8 mouse cellular contexts compared by ENCODE assay signal in the genomic region with DNA sequence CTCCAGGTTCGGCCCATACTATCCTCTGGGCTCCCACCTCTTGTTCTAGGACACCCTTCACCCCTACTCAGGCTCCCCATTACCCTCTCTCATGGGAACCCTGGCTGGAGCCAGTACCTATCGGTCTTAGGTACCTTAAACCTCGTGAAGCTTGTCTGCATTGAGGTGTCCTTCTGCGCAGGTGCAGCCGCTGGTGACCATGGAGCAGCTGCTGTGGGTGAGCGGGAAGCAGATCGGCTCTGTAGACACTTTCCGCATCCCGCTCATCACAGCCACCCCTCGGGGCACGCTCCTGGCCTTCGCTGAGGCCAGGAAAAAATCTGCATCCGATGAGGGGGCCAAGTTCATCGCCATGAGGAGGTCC. TPM values are rescaled to one million over a fixed set of nuclear protein-coding genes. Genes with fewer than 3 reads are reported as not detected.
A peak's percentile ranks its signal among the peaks of the same experiment; 100 is the strongest.
DNase-seq lines count a peak whose midpoint lies in the region; ATAC-seq and TF ChIP-seq lines count a peak whose summit lies in the region.

No protein-coding gene starts in this region.

- TF ChIP-seq EP300 in ES-Bruce4 (IDR thresholded peaks at IDR 0.05; ENCODE audit: insufficient read depth, low read depth, low read length): no peak

- peak overlapping the region; percentile 89 for H3K4me2 ChIP-seq in embryonic facial prominence, embryonic 13.5 days

- TF ChIP-seq POLR2A in ES-Bruce4 (IDR thresholded peaks at IDR 0.05; ENCODE audit: insufficient read depth, low read length): no peak

- intact Hi-C loops in heart, postnatal 36 days (cut with DNase I): loop anchor here (2.0 to 10.0 kb wide), 4 partner anchors 15 to 79 kb away; partner anchors contain the start of genes C2, Ehmt2, Lsm2 and Nelfe

- peaks cover 48% of the 10 kb centered on the region for H3K79me2 ChIP-seq in macrophage (ENCODE audit: inconsistent target)

- peak overlapping the region; percentile 78 for H3K4me3 ChIP-seq in heart, embryonic 10.5 days
- H3K4me3 ChIP-seq in ES-Bruce4 (ENCODE audit: low read depth, low read length) (peak overlapping the region; percentile 92), macrophage (ENCODE audit: inconsistent target) (peak overlapping the region; percentile 99)
- peak overlapping the region; percentile 75 for H3K4me3 ChIP-seq in embryonic facial prominence, embryonic 13.5 days

- peak overlapping the region; percentile 87 for H3K27ac ChIP-seq in heart, embryonic 10.5 days
- H3K27ac ChIP-seq in ES-Bruce4 (ENCODE audit: insufficient read depth, low read length) (no peak overlapping the region), macrophage (peak overlapping the region; percentile 78)
- H3K27ac ChIP-seq in embryonic facial prominence, embryonic 13.5 days: no peak overlapping the region

- no peak for DNase-seq in heart, embryonic 10.5 days (ENCODE audit: low spot score)
- no peak for DNase-seq in heart, postnatal 36 days
- peak; percentile 57 for DNase-seq in splenic B cell, adult 2 months (ENCODE audit: low read depth, low spot score)
- no peak for DNase-seq in urinary bladder, postnatal 10 days (ENCODE audit: low spot score)

- 13% methylated on average over 14 of the region's 14 CpGs for WGBS in heart, embryonic 10.5 days
- 10% methylated on average over 14 of the region's 14 CpGs for WGBS in embryonic facial prominence, embryonic 13.5 days
- WGBS in macrophage (ENCODE audit: missing documents): 9% methylated on average over 14 of the region's 14 CpGs

- no peak; the same call in 1 of the 2 replicates for ATAC-seq in embryonic facial prominence, embryonic 13.5 days (ENCODE audit: insufficient number of reproducible peaks, insufficient read depth, low FRiP score, low TSS enrichment, low read depth)
- ATAC-seq in inflammation-experienced regulatory T-cells, adult 6 months: peak; percentile 34

- H3K9me3 ChIP-seq in heart, embryonic 10.5 days: no peaks in the 10 kb centered on the region
- H3K9me3 ChIP-seq in ES-Bruce4 (replicated peaks; ENCODE audit: control insufficient read depth, insufficient read depth, low read length, poor library complexity, severe bottlenecking): no peaks in the 10 kb centered on the region
- no peaks in the 10 kb centered on the region for H3K9me3 ChIP-seq in embryonic facial prominence, embryonic 13.5 days

- H3K27me3 ChIP-seq in heart, embryonic 10.5 days (ENCODE audit: insufficient read depth, poor library complexity, severe bottlenecking): no peaks in the 10 kb centered on the region
- H3K27me3 ChIP-seq in ES-Bruce4 (ENCODE audit: control insufficient read depth, insufficient read depth, low read length, poor library complexity, severe bottlenecking): no peaks in the 10 kb centered on the region
- no peaks in the 10 kb centered on the region; the same call in 1 of the 2 replicates for H3K27me3 ChIP-seq in embryonic facial prominence, embryonic 13.5 days
- H3K27me3 ChIP-seq in splenic B cell, adult 2 months (ENCODE audit: control insufficient read depth, insufficient read depth, low read length, poor library complexity, severe bottlenecking): no peaks in the 10 kb centered on the region

- H3K4me1 ChIP-seq in heart, embryonic 10.5 days: peaks cover 28% of the 10 kb centered on the region
- H3K4me1 ChIP-seq in ES-Bruce4 (ENCODE audit: control insufficient read depth, insufficient read depth, low read length): peaks cover 2% of the 10 kb centered on the region
- peaks cover 26% of the 10 kb centered on the region for H3K4me1 ChIP-seq in embryonic facial prominence, embryonic 13.5 days

- H3K36me3 ChIP-seq in heart, embryonic 10.5 days: peaks cover 28% of the 10 kb centered on the region
- H3K36me3 ChIP-seq in ES-Bruce4 (ENCODE audit: control insufficient read depth, insufficient read depth, low read length, poor library complexity, severe bottlenecking): no peaks in the 10 kb centered on the region
- H3K36me3 ChIP-seq in embryonic facial prominence, embryonic 13.5 days: peaks cover 9% of the 10 kb centered on the region; the same call in 1 of the 2 replicates
- peaks cover 40% of the 10 kb centered on the region for H3K36me3 ChIP-seq in macrophage (ENCODE audit: inconsistent target)
- H3K36me3 ChIP-seq in splenic B cell, adult 2 months (ENCODE audit: control insufficient read depth, insufficient read depth, low read length, poor library complexity, severe bottlenecking): peaks cover 13% of the 10 kb centered on the region

- TF ChIP-seq CTCF in ES-Bruce4 (IDR thresholded peaks at IDR 0.05; ENCODE audit: low read depth, low read length): no peak

- peak overlapping the region; percentile 60 for H3K9ac ChIP-seq in ES-Bruce4 (ENCODE audit: low read depth, poor library complexity, severe bottlenecking)
- peak overlapping the region; percentile 91 for H3K9ac ChIP-seq in embryonic facial prominence, embryonic 13.5 days

RNA-seq across cellular contexts. Expression of gene Neu1, which starts 0.7 kb away (rescaled TPM):
- polyA plus RNA-seq in heart, embryonic 10.5 days (2016; fragmentation: Nextera tagmentation; extraction: Ambion mirVana): 21.3 and 25.5 TPM in 2 replicates
- 10 to 100 TPM; 13.2 to 16.5 TPM for total RNA-seq in heart, postnatal 36 days (2021)
- 13.6 and 15.1 TPM in 2 replicates for polyA plus RNA-seq in ES-Bruce4 (2011; ENCODE audit: insufficient read depth, insufficient read length, low read depth, missing spikeins)
- polyA plus RNA-seq in embryonic facial prominence, embryonic 13.5 days (2015; fragmentation: Nextera tagmentation; extraction: Ambion mirVana): 18.8 and 20.3 TPM in 2 replicates
- 10 to 100 TPM; 12.8 to 28.2 (median 27.6) TPM for polyA plus RNA-seq in inflammation-experienced regulatory T-cells, adult 6 months (2017; shearing (Covaris generic))
- 100 to 1,000 TPM in 2 of 26 experiments, 10 to 100 TPM in 24; 18.6 to 132 (median 75.7) TPM for total RNA-seq in macrophage (2018; cell fraction: chromatin; rRNA removed)
- 100 to 1,000 TPM in 4 of 26 experiments, 10 to 100 TPM in 22; 67.2 to 110 (median 89.2) TPM for total RNA-seq in macrophage (2018; cell fraction: cytosol; rRNA removed)
- total RNA-seq in macrophage (2018; cell fraction: nucleus; rRNA removed): 100 to 1,000 TPM in 21 of 26 experiments, 10 to 100 TPM in 5; 35.8 to 170 (median 138) TPM
- polyA plus RNA-seq in macrophage (2018): 80.3 to 98.8 TPM (median 81.2 TPM) in 3 replicates

RNA-seq across cellular contexts. Expression of gene Slc44a4, which starts 17.5 kb away (rescaled TPM):
- polyA plus RNA-seq in heart, embryonic 10.5 days (2016; fragmentation: Nextera tagmentation; extraction: Ambion mirVana): 0.10 and 0.41 TPM in 2 replicates
- not detected for total RNA-seq in heart, postnatal 36 days (2021)
- polyA plus RNA-seq in ES-Bruce4 (2011; ENCODE audit: insufficient read depth, insufficient read length, low read depth, missing spikeins) (5.3 and 5.8 TPM in 2 replicates), macrophage (2018) (not detected in 3 replicates)
- polyA plus RNA-seq in embryonic facial prominence, embryonic 13.5 days (2015; fragmentation: Nextera tagmentation; extraction: Ambion mirVana): 0.24 and 0.83 TPM in 2 replicates
- polyA plus RNA-seq in inflammation-experienced regulatory T-cells, adult 6 months (2017; shearing (Covaris generic)): not detected
- total RNA-seq in macrophage (2018; cell fraction: chromatin; rRNA removed): not detected
- total RNA-seq in macrophage (2018; cell fraction: cytosol; rRNA removed): not detected
- not detected for total RNA-seq in macrophage (2018; cell fraction: nucleus; rRNA removed)

RNA-seq across cellular contexts. Expression of gene Hspa1b, which starts 27.3 kb away (rescaled TPM):
- 0.20 TPM in 1 of 2 replicates, not detected in the other for polyA plus RNA-seq in heart, embryonic 10.5 days (2016; fragmentation: Nextera tagmentation; extraction: Ambion mirVana)
- total RNA-seq in heart, postnatal 36 days (2021): 1 to 10 TPM; 2.8 to 4.5 TPM
- polyA plus RNA-seq in ES-Bruce4 (2011; ENCODE audit: insufficient read depth, insufficient read length, low read depth, missing spikeins): 2.6 and 3.0 TPM in 2 replicates
- 0.53 and 0.87 TPM in 2 replicates for polyA plus RNA-seq in embryonic facial prominence, embryonic 13.5 days (2015; fragmentation: Nextera tagmentation; extraction: Ambion mirVana)
- polyA plus RNA-seq in inflammation-experienced regulatory T-cells, adult 6 months (2017; shearing (Covaris generic)): under 1 TPM; 0.53 to 0.85 (median 0.80) TPM
- 10 to 100 TPM in 1 of 26 experiments, 1 to 10 TPM in 23, under 1 TPM in 2; 0.33 to 11.3 (median 3.9) TPM for total RNA-seq in macrophage (2018; cell fraction: chromatin; rRNA removed)
- total RNA-seq in macrophage (2018; cell fraction: cytosol; rRNA removed): 10 to 100 TPM in 9 of 26 experiments, 1 to 10 TPM in 16, under 1 TPM in 1; 0.90 to 24.8 (median 7.7) TPM
- 10 to 100 TPM in 6 of 26 experiments, 1 to 10 TPM in 19, under 1 TPM in 1; 0.39 to 52.2 (median 6.9) TPM for total RNA-seq in macrophage (2018; cell fraction: nucleus; rRNA removed)
- 0.57 to 1.2 TPM (median 0.69 TPM) in 3 replicates for polyA plus RNA-seq in macrophage (2018)

RNA-seq across cellular contexts. Expression of gene Ehmt2, which starts 33.4 kb away (rescaled TPM):
- 46.3 and 66.0 TPM in 2 replicates for polyA plus RNA-seq in heart, embryonic 10.5 days (2016; fragmentation: Nextera tagmentation; extraction: Ambion mirVana)
- 10 to 100 TPM; 44.6 to 49.8 TPM for total RNA-seq in heart, postnatal 36 days (2021)
- polyA plus RNA-seq in ES-Bruce4 (2011; ENCODE audit: insufficient read depth, insufficient read length, low read depth, missing spikeins) (60.9 and 75.4 TPM in 2 replicates), macrophage (2018) (59.6 to 100 TPM (median 69.3 TPM) in 3 replicates)
- 98.5 and 100 TPM in 2 replicates for polyA plus RNA-seq in embryonic facial prominence, embryonic 13.5 days (2015; fragmentation: Nextera tagmentation; extraction: Ambion mirVana)
- 10 to 100 TPM; 27.1 to 32.6 (median 29.4) TPM for polyA plus RNA-seq in inflammation-experienced regulatory T-cells, adult 6 months (2017; shearing (Covaris generic))
- 100 to 1,000 TPM; 163 to 755 (median 449) TPM for total RNA-seq in macrophage (2018; cell fraction: chromatin; rRNA removed)
- 100 to 1,000 TPM in 12 of 26 experiments, 10 to 100 TPM in 14; 65.9 to 135 (median 97.1) TPM for total RNA-seq in macrophage (2018; cell fraction: cytosol; rRNA removed)
- total RNA-seq in macrophage (2018; cell fraction: nucleus; rRNA removed): 100 to 1,000 TPM; 118 to 294 (median 219) TPM

RNA-seq across cellular contexts. Expression of gene C2, which starts 33.7 kb away (rescaled TPM):
- polyA plus RNA-seq in heart, embryonic 10.5 days (2016; fragmentation: Nextera tagmentation; extraction: Ambion mirVana): 0.67 and 1.6 TPM in 2 replicates
- 1 to 10 TPM; 3.1 to 4.4 TPM for total RNA-seq in heart, postnatal 36 days (2021)
- 9.9 and 10.8 TPM in 2 replicates for polyA plus RNA-seq in ES-Bruce4 (2011; ENCODE audit: insufficient read depth, insufficient read length, low read depth, missing spikeins)
- 2.7 and 3.2 TPM in 2 replicates for polyA plus RNA-seq in embryonic facial prominence, embryonic 13.5 days (2015; fragmentation: Nextera tagmentation; extraction: Ambion mirVana)
- polyA plus RNA-seq in inflammation-experienced regulatory T-cells, adult 6 months (2017; shearing (Covaris generic)): 1 to 10 TPM in 1 of 3 experiments, not detected in 2; 1.4 TPM
- total RNA-seq in macrophage (2018; cell fraction: chromatin; rRNA removed): 1 to 10 TPM in 15 of 26 experiments, under 1 TPM in 4, not detected in 7; 0.47 to 4.5 (median 2.3) TPM
- total RNA-seq in macrophage (2018; cell fraction: cytosol; rRNA removed): 1 to 10 TPM in 15 of 26 experiments, under 1 TPM in 11; 0.43 to 2.4 (median 1.1) TPM
- 1 to 10 TPM in 17 of 26 experiments, under 1 TPM in 7, not detected in 2; 0.38 to 3.6 (median 1.5) TPM for total RNA-seq in macrophage (2018; cell fraction: nucleus; rRNA removed)
- 0.63 to 0.95 TPM (median 0.86 TPM) in 3 replicates for polyA plus RNA-seq in macrophage (2018)

Comparison
In these comparisons a context has a peak if more than half of its experiments do, and no peak if none do; other contexts are left out.
1. H3K27ac ChIP-seq: peak in heart, embryonic 10.5 days (single experiment) and macrophage (single experiment); none in ES-Bruce4 (single experiment) and embryonic facial prominence, embryonic 13.5 days (single experiment).
2. Peak in every context shown above with its lines, with median percentiles within 50 percentile points of each other: H3K4me3 ChIP-seq.